Mouse (Mus musculus): ENCODE measurements at regions not wholly inside any gene's neighbourhood (a gene's known extent, or its start where the extent isn't known, plus 50 kb on each side); places are given as distances from the start of the nearest gene placed in this dataset.

GRCm38 (mm10) chr2:12033518-12034322 lies 256.0 kb downstream of the Ankrd16 start:
- peak; percentile 34 to 53 for DNase-seq (ENCODE audit: inconsistent age in 2 of 2, low spot score in 1 of 2)

GRCm38 (mm10) chr2:12034323-12034585 lies 256.6 kb downstream of the Ankrd16 start:
- no peak for DNase-seq (ENCODE audit: inconsistent age in 2 of 2, low spot score in 1 of 2)

GRCm38 (mm10) chr2:12049386-12049785 lies 252.3 kb downstream of the Itga8 start:
- DNase-seq (ENCODE audit: inconsistent age in 2 of 2, low spot score in 1 of 2) = peak in 1 of 2 experiments; percentile 11

- peak in 1 of 2 experiments; percentile 56 for DNase-seq (ENCODE audit: inconsistent age in 2 of 2, low spot score in 1 of 2)
Measured at GRCm38 (mm10) chr2:12049972-12050371, 251.8 kb downstream of the Itga8 start.

GRCm38 (mm10) chr2:12053404-12054164 lies 248.1 kb downstream of the Itga8 start:
- peak in 1 of 2 experiments; percentile 63 for DNase-seq (ENCODE audit: inconsistent age in 2 of 2, low spot score in 1 of 2)

GRCm38 (mm10) chr2:12054165-12054500 lies 247.6 kb downstream of the Itga8 start:
- no peak for DNase-seq (ENCODE audit: inconsistent age in 2 of 2, low spot score in 1 of 2)
